Mouse (Mus musculus) forebrain, embryonic 13.5 days (tissue): Measurements from ENCODE around the gene Glmp. TPM values are rescaled to one million over a fixed set of nuclear protein-coding genes. Genes with fewer than 3 reads are reported as not detected.
"Not testable (repeated sequence)": the region's sequence is repeated elsewhere in the genome, so short reads cannot be mapped to it uniquely, and the experiment has no call there.

Source experiments
- ATAC-seq: fragments of 200-750 bp; cut with Nextera tagmentation; 2 replicates; pipeline ENCODE4 v1.8.0; 2017
- H3K27ac ChIP-seq: fragments of 300-500 bp; sonication (generic); 2 replicates; pipeline ENCODE4 v1.5.1; 2015; ENCODE audit warnings: inconsistent platforms, mild to moderate bottlenecking, moderate library complexity
- H3K27me3 ChIP-seq: fragments of 300-500 bp; sonication (generic); 2 replicates; pipeline ENCODE4 v1.6.1; 2015; ENCODE audit warnings: mild to moderate bottlenecking, inconsistent platforms
- H3K36me3 ChIP-seq: fragments of 300-500 bp; sonication (generic); 2 replicates; pipeline ENCODE4 v1.6.1; 2015; ENCODE audit warnings: mild to moderate bottlenecking, inconsistent platforms; ENCODE audit not compliant: poor library complexity, severe bottlenecking
- H3K4me1 ChIP-seq: fragments of 300-500 bp; sonication (generic); 2 replicates; pipeline ENCODE4 v1.6.1; 2015; ENCODE audit warnings: inconsistent platforms
- H3K4me2 ChIP-seq: fragments of 300-500 bp; sonication (generic); 2 replicates; pipeline ENCODE4 v1.6.1; 2015; ENCODE audit warnings: inconsistent platforms, mild to moderate bottlenecking, moderate library complexity
- H3K4me3 ChIP-seq: fragments of 300-500 bp; sonication (generic); 2 replicates; pipeline ENCODE4 v1.5.1; 2015; ENCODE audit warnings: mild to moderate bottlenecking, inconsistent platforms
- H3K9ac ChIP-seq: fragments of 300-500 bp; sonication (generic); 2 replicates; pipeline ENCODE4 v1.6.1; 2015; ENCODE audit warnings: mild to moderate bottlenecking, inconsistent platforms
- H3K9me3 ChIP-seq: fragments of 300-500 bp; sonication (generic); replicated peaks from 2 replicates; pipeline ENCODE4 v1.6.1; 2016; ENCODE audit warnings: inconsistent platforms
- WGBS: fragments of 180-500 bp; shearing (Covaris S2); methylation state at CpG from one replicate; pipeline ENCODE4 v1.1.7; 2015; 5-methylcytosine and 5-hydroxymethylcytosine counted together
- polyA plus RNA-seq: library from polyadenylated mRNA; unstranded; fragments of >200 nt; fragmentation: Nextera tagmentation; extraction: Ambion mirVana; gene quantifications from 2 replicates; pipeline ENCODE4 v1.2.1, GENCODE M21; 2015

Gene Glmp
- polyA plus RNA-seq, 1 experiment from 2014 or later, result 82.5 TPM

DNA sequence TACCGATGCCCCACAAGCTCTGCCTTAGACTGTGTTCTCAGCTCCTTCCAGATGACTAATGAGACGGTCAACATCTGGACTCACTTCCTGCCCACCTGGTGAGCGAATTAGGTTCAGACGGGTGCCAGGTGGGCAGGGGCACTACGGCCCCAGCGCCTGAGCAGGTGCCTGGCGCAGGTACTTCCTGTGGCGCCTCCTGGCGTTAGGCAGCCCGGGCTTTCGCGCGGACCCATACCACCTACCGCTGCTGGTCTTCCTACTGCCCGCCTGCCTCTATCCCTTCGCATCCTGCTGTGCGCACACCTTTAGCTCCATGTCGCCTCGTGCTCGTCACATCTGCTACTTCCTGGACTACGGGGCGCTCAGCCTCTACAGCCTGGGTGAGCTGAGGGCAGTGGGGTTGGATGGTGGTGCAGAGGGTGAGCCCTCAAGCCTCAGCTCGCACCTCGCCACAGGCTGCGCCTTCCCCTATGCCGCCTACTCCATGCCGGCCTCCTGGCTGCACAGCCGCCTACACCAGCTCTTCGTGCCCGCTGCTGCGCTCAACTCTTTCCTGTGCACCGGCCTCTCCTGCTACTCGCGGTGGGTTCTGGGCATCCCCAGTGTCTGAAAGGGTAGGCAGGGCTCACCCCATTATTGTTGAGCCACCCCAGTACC is 41.0 kb downstream of the Glmp start:
- Histone ChIP-seq H3K4me1 (peaks cover 20% of the 10 kb centered on the region), H3K27me3 (peaks cover 16% of the 10 kb centered on the region), H3K4me3 (no peak overlapping the region), H3K4me2 (peak overlapping the region; percentile 48), H3K36me3 (peaks cover 29% of the 10 kb centered on the region), H3K9me3 (peaks cover 9% of the 10 kb centered on the region), H3K27ac (no peak overlapping the region), H3K9ac (no peak overlapping the region)
- WGBS, result 43% methylated on average over 34 of the region's 34 CpGs
- ATAC-seq, result no peak

DNA sequence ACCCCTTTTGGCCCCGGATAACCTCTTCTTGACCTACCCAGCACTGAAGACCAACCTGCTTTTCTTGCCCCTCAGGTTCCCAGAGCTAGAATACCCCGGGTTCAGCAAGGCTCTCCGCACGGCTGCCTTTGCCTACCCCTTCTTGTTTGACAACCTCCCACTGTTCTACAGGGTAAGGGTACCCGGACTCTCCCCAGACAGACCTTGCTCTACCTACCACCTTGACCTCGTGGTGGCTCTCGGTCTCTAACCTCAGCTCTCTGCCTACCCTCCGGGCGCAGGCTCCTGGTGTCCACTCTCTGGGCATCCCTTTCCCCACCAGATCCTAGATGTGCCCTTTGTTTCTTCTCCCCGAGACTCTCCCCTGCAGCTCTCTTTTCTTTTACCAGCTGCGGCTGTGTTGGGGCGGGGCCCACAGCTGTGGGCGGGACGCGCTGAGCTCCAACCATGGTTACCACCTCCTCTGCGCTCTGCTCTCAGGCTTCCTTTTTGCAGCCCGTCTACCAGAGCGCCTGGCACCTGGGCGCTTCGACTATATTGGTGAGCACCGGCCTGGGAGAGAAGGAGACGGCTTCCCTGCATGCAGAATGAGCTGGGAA is 42.1 kb downstream of the Glmp start:
- ATAC-seq, result peak; percentile 90
- H3K27ac ChIP-seq, result peak overlapping the region; percentile 70; the same call in 1 of the 2 replicates
- not testable (repeated sequence) for H3K9me3 ChIP-seq
- peaks cover 18% of the 10 kb centered on the region for H3K36me3 ChIP-seq
- H3K4me1 ChIP-seq, result peaks cover 20% of the 10 kb centered on the region
- peak overlapping the region; percentile 48 for H3K4me2 ChIP-seq
- peak overlapping the region; percentile 43; the same call in 1 of the 2 replicates for H3K9ac ChIP-seq
- H3K4me3 ChIP-seq, result peak overlapping the region; percentile 33
- WGBS, result 3% methylated on average over 22 of the region's 22 CpGs
- peaks cover 16% of the 10 kb centered on the region for H3K27me3 ChIP-seq

DNA sequence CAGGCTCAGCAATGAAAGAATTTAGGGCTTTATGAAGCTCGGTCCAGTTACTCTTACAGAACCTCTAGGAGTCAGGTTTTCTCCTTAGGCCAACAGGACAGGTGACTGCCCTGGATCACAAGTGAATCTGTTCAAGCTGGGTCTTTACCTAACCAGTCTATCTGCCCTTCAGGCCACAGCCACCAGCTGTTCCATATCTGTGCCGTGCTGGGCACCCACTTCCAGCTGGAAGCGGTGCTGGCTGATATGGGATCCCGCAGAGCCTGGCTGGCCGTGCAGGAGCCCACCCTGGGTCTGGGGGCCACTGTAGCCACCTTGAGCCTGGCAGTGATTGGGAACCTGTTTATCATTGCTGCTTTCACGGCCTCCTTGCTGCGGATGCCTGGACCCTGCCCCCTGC is 42.7 kb downstream of the Glmp start:
- peaks cover 12% of the 10 kb centered on the region; the same call in 1 of the 2 replicates for H3K36me3 ChIP-seq
- H3K9ac ChIP-seq, H3K4me3 ChIP-seq, H3K9me3 ChIP-seq, H3K4me2 ChIP-seq, H3K27ac ChIP-seq, ATAC-seq: not testable (repeated sequence)
- peaks cover 20% of the 10 kb centered on the region for H3K4me1 ChIP-seq
- peaks cover 16% of the 10 kb centered on the region for H3K27me3 ChIP-seq
- 55% methylated on average over 3 of the region's 7 CpGs for WGBS

DNA sequence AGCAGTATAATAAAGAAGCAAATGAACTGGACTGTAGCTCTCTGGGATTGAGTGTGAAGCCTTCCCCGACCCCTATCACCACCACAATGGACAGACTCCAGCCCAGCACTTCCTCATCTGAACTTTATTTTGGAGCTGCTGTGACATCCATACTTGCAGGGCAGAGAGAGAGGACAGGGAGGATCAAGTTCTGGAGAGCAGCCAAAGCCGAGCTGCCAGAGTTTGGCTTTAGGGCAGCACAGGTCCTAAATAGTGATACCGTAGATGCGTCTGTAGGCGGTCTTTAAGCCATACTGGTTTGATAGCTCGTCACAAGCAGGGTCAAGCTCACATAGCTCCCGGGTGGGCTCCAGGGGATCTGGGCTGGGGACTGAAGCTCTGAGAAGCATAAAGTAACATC is 43.7 kb downstream of the Glmp start:
- not testable (repeated sequence) for ATAC-seq, H3K36me3 ChIP-seq, H3K4me3 ChIP-seq, H3K9ac ChIP-seq, H3K9me3 ChIP-seq, H3K27ac ChIP-seq, H3K4me2 ChIP-seq
- peaks cover 16% of the 10 kb centered on the region for H3K27me3 ChIP-seq
- 85% methylated on average over 7 of the region's 7 CpGs for WGBS
- H3K4me1 ChIP-seq, result peaks cover 18% of the 10 kb centered on the region

DNA sequence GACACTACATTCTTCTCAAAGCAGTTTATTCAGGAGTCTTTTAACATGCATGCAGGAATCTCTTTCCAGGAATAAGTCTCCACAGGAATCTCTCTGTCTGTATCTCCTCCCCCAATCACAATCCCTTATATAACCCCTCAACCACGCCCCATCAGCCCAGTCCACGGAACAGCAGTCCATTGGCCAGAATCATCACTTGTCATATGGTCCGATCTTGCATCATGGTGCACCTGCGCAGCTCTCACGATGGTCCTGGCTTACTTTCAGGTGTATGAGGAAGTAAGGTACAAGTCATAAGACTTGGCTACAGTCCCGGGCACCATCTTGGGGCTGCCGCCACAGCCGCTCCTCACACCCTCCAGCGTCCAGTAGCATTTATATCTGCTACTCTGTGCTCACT is 47.8 kb downstream of the Glmp start, which contains the start of gene Bglap3:
TSS of gene Bglap3 (minus strand) at position 101 of the 400 bp plus-strand sequence.
- WGBS, result 95% methylated on average over 9 of the region's 9 CpGs
- not testable (repeated sequence) for ATAC-seq, H3K36me3 ChIP-seq, H3K9ac ChIP-seq, H3K4me3 ChIP-seq, H3K4me1 ChIP-seq, H3K9me3 ChIP-seq, H3K27me3 ChIP-seq, H3K27ac ChIP-seq, H3K4me2 ChIP-seq

DNA sequence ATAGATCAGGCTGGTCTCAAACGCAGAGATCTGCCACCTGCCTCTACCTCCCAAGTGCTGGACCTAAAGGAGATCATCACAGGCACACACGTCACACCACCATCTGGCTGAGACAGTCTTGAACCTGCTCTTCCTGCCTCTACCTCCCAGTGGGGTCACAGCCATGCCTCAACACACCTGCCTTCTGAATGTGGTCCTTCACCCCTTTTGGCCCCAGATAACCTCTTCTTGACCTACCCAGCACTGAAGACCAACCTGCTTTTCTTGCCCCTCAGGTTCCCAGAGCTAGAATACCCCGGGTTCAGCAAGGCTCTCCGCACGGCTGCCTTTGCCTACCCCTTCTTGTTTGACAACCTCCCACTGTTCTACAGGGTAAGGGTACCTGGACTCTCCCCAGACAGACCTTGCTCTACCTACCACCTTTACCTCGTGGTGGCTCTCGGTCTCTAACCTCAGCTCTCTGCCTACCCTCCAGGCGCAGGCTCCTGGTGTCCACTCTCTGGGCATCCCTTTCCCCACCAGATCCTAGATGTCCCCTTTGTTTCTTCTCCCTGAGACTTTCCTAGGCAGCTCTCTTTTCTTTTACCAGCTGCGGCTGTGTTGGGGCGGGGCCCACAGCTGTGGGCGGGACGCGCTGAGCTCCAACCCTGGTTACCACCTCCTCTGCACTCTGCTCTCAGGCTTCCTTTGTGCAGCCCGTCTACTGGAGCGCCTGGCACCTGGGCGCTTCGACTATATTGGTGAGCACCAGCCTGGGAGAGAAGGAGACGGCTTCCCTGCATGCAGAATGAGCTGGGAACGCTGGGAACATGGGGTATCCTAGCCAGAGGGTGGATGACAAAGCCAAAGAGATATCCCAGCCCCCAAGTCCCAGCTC is 51.2 kb downstream of the Glmp start:
- H3K27ac ChIP-seq, result peak overlapping the region; percentile 77
- not testable (repeated sequence) for H3K4me1 ChIP-seq, H3K36me3 ChIP-seq, H3K27me3 ChIP-seq, H3K9me3 ChIP-seq
- 7% methylated on average over 19 of the region's 19 CpGs for WGBS
- H3K4me3 ChIP-seq, result peak overlapping the region; percentile 4; the same call in 1 of the 2 replicates
- ATAC-seq, result peak; percentile 96
- H3K9ac ChIP-seq, result peak overlapping the region; percentile 40; the same call in 1 of the 2 replicates
- H3K4me2 ChIP-seq, result peak overlapping the region; percentile 42

DNA sequence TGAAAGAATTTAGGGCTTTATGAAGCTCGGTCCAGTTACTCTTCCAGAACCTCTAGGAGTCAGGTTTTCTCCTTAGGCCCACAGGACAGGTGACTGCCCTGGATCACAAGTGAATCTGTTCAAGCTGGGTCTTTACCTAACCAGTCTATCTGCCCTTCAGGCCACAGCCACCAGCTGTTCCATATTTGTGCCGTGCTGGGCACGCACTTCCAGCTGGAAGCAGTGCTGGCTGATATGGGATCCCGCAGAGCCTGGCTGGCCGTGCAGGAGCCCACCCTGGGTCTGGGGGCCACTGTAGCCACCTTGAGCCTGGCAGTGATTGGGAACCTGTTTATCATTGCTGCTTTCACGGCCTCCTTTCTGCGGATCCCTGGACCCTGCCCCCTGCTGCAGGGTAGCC is 51.8 kb downstream of the Glmp start:
- peak; percentile 9; the same call in 1 of the 2 replicates for ATAC-seq
- H3K36me3 ChIP-seq, H3K27me3 ChIP-seq, H3K4me3 ChIP-seq, H3K9me3 ChIP-seq: not testable (repeated sequence)
- peak overlapping the region; percentile 40; the same call in 1 of the 2 replicates for H3K9ac ChIP-seq
- H3K27ac ChIP-seq, result peak overlapping the region; percentile 77
- H3K4me1 ChIP-seq, result peaks cover 13% of the 10 kb centered on the region
- WGBS, result 40% methylated on average over 7 of the region's 7 CpGs
- H3K4me2 ChIP-seq, result 0 out of 2 replicates have a peak overlapping the region, but pooled peaks have one; percentile 42

DNA sequence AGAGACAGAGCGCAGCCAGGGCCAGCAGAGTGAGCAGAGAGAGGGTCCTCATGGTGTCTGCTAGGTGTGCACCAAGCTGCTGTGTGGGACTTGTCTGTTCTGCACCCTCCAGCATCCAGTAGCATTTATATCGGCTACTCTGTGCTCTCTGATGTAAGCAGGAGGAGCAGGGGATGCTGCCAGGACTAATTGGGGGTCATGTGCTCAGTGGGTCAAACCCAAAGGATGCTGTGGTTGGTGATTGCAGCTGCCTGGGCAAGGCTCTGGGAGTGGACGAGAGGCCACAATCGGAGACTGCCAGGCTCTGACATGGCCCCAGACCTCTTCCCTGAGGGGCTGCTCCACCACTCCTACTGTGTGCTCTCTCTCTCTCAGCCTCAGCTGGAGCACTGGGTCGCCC is 53.8 kb downstream of the Glmp start, which contains the start of gene Bglap2:
TSS of gene Bglap2 (minus strand) at position 101 of the 400 bp plus-strand sequence.
- not testable (repeated sequence) for H3K27me3 ChIP-seq, H3K36me3 ChIP-seq, H3K27ac ChIP-seq, H3K4me2 ChIP-seq, H3K9ac ChIP-seq, H3K9me3 ChIP-seq, ATAC-seq, H3K4me3 ChIP-seq
- WGBS, result 80% methylated on average over 5 of the region's 5 CpGs
- H3K4me1 ChIP-seq, result peaks cover 16% of the 10 kb centered on the region

Other genes with a start within 250 kb of the Glmp start
- not detected in 2 replicates for gene Ttc24, start 246.7 kb upstream of the Glmp start, polyA plus RNA-seq
- gene Iqgap3, start 243.1 kb upstream of the Glmp start, polyA plus RNA-seq, result 13.8 and 15.3 TPM in 2 replicates
- 15.0 and 16.5 TPM in 2 replicates for gene Mef2d, start 182.7 kb upstream of the Glmp start, polyA plus RNA-seq
- 0.18 and 0.26 TPM in 2 replicates for gene Rhbg, start 70.3 kb upstream of the Glmp start, polyA plus RNA-seq
- 0.31 TPM in 1 of 2 replicates, not detected in the other for gene Gm38392, start 37.8 kb upstream of the Glmp start, polyA plus RNA-seq
- gene Tsacc, start 28.0 kb upstream of the Glmp start, polyA plus RNA-seq, result 11.9 and 12.3 TPM in 2 replicates
- 612 and 636 TPM in 2 replicates for gene Cct3, start 27.9 kb upstream of the Glmp start, polyA plus RNA-seq
- gene Tmem79, start 11.1 kb downstream of the Glmp start, polyA plus RNA-seq, result 2.4 and 3.0 TPM in 2 replicates
- gene Smg5, start 11.2 kb downstream of the Glmp start, polyA plus RNA-seq, result 62.6 and 64.0 TPM in 2 replicates
- gene Paqr6, start 39.6 kb downstream of the Glmp start, polyA plus RNA-seq, result 0.81 and 1.0 TPM in 2 replicates
- not detected in 2 replicates for gene Bglap3, start 47.7 kb downstream of the Glmp start, polyA plus RNA-seq
- not detected in 2 replicates for gene Bglap2, start 53.7 kb downstream of the Glmp start, polyA plus RNA-seq
- gene Bglap, start 59.4 kb downstream of the Glmp start, polyA plus RNA-seq, result 0.54 TPM in 1 of 2 replicates, not detected in the other
- gene Pmf1, start 85.3 kb downstream of the Glmp start, polyA plus RNA-seq, result 107 TPM in 2 replicates
- 23.0 and 26.2 TPM in 2 replicates for gene Slc25a44, start 100.1 kb downstream of the Glmp start, polyA plus RNA-seq
- 13.7 and 16.7 TPM in 2 replicates for gene Sema4a, start 136.2 kb downstream of the Glmp start, polyA plus RNA-seq
- 12.1 and 15.5 TPM in 2 replicates for gene Lmna, start 184.9 kb downstream of the Glmp start, polyA plus RNA-seq
- gene Mex3a, start 207.4 kb downstream of the Glmp start, polyA plus RNA-seq, result 51.5 and 52.6 TPM in 2 replicates
- gene Rab25, start 223.3 kb downstream of the Glmp start, polyA plus RNA-seq, result not detected in 2 replicates
- gene Lamtor2, start 228.1 kb downstream of the Glmp start, polyA plus RNA-seq, result 170 and 180 TPM in 2 replicates
- 43.5 and 47.5 TPM in 2 replicates for gene Ubqln4, start 228.7 kb downstream of the Glmp start, polyA plus RNA-seq